Mouse (Mus musculus) ES-Bruce4 (cell line): ENCODE measurements around the gene Arsj. TPM values are rescaled to one million over a fixed set of nuclear protein-coding genes. Genes with fewer than 3 reads are reported as not detected.

Source experiments
- H3K27ac ChIP-seq: 2 replicates; pipeline ENCODE4 v1.5.1; 2012; ENCODE audit warnings: low read length, inconsistent platforms; ENCODE audit not compliant: insufficient read depth
- H3K27me3 ChIP-seq: 2 replicates; pipeline ENCODE4 v1.6.1; 2012; ENCODE audit warnings: mild to moderate bottlenecking, low read length, inconsistent platforms; ENCODE audit not compliant: control insufficient read depth, poor library complexity, insufficient read depth, severe bottlenecking
- H3K36me3 ChIP-seq: 2 replicates; pipeline ENCODE4 v1.6.1; 2012; ENCODE audit warnings: inconsistent platforms, mild to moderate bottlenecking, low read length, moderate library complexity; ENCODE audit not compliant: control insufficient read depth, poor library complexity, insufficient read depth, severe bottlenecking
- H3K4me1 ChIP-seq: one replicate; pipeline ENCODE4 v1.8.1; 2011; ENCODE audit warnings: low read length; ENCODE audit not compliant: control insufficient read depth, insufficient read depth
- H3K4me3 ChIP-seq: 2 replicates; pipeline ENCODE4 v1.5.1; 2011; ENCODE audit warnings: low read depth, mild to moderate bottlenecking, low read length
- H3K9ac ChIP-seq: 2 replicates; pipeline ENCODE4 v1.6.1; 2012; ENCODE audit warnings: low read depth, mild to moderate bottlenecking, inconsistent platforms; ENCODE audit not compliant: poor library complexity, severe bottlenecking
- H3K9me3 ChIP-seq: replicated peaks from 2 replicates; pipeline ENCODE4 v1.6.1; 2012; ENCODE audit warnings: mild to moderate bottlenecking, low read length, inconsistent platforms; ENCODE audit not compliant: control insufficient read depth, poor library complexity, insufficient read depth, severe bottlenecking
- CTCF ChIP-seq: IDR thresholded peaks from one replicate; pipeline ENCODE4 v1.8.1; 2011; ENCODE audit warnings: low read depth, low read length
- EP300 ChIP-seq: IDR thresholded peaks from 2 replicates; pipeline ENCODE4 v1.6.1; 2011; ENCODE audit warnings: low read depth, low read length; ENCODE audit not compliant: insufficient read depth
- POLR2A ChIP-seq: IDR thresholded peaks from one replicate; pipeline ENCODE4 v1.8.1; 2011; ENCODE audit warnings: low read length; ENCODE audit not compliant: insufficient read depth
- polyA plus RNA-seq: library from polyadenylated mRNA; stranded (reverse); fragments of >200 nt; gene quantifications from 2 replicates; pipeline ENCODE4 v1.2.4, GENCODE M21; 2011; ENCODE audit warnings: low read depth; ENCODE audit not compliant: missing spikeins, insufficient read depth, insufficient read length

The Arsj gene
- polyA plus RNA-seq, 1 experiment = 0.15 TPM

GRCm38 (mm10) chr3:126439331-126439730, 75.8 kb downstream of the Arsj start:
- TF ChIP-seq EP300 (no peak), POLR2A (no peak), CTCF (no peak)
- no peaks in the 10 kb centered on the region for H3K9me3 ChIP-seq
- H3K9ac ChIP-seq = no peak overlapping the region
- peaks cover 2% of the 10 kb centered on the region for H3K4me1 ChIP-seq
- H3K27ac ChIP-seq = no peak overlapping the region
- H3K36me3 ChIP-seq = no peaks in the 10 kb centered on the region
- no peaks in the 10 kb centered on the region for H3K27me3 ChIP-seq
- no peak overlapping the region for H3K4me3 ChIP-seq

DNA sequence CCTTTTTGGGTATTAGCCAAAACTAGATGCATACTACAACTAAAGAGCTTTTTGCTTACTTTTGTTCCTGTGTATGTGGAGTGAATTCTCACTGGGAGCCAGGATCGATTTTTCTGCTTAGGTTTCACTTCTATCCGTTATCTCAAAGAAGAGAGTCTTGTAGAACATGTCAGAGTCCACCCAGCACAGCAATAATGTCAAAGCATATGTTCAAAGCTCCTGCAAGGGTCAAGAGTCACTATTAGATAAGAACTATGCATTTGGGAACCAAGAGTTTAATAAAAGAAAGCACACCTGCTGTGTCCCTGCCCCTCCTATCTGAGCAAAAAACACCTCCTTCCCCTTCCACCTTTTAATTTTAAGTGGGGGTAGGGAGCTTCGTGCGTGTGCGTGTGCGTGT, 85.6 kb downstream of the Arsj start:
- TF ChIP-seq EP300 (no peak), POLR2A (no peak), CTCF (no peak)
- no peaks in the 10 kb centered on the region for H3K36me3 ChIP-seq
- H3K27ac ChIP-seq = peak overlapping the region; percentile 90
- no peak overlapping the region for H3K9ac ChIP-seq
- peaks cover 1% of the 10 kb centered on the region for H3K4me1 ChIP-seq
- peaks cover 4% of the 10 kb centered on the region; the same call in 1 of the 2 replicates for H3K9me3 ChIP-seq
- H3K4me3 ChIP-seq = no peak overlapping the region
- H3K27me3 ChIP-seq = no peaks in the 10 kb centered on the region

DNA sequence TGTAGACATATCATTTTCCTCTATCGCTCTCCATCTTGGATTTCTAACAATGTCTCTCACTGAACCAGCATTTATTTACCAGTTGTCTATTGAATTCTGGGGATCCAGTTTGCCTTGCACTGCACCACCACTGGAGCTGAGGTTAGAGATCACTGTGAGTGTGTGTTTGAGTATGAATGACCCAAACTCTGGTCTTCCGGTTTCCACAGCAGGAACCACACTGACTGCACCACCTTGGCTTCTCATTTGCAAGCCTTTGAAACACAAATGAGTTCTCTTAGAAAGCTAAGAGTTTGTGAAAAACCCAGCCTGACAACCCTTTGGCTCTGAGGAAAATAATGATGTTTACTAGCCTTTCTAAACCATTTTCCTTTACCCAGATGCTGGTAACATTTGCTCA, 86.0 kb downstream of the Arsj start:
- H3K27me3 ChIP-seq = no peaks in the 10 kb centered on the region
- H3K4me1 ChIP-seq = no peaks in the 10 kb centered on the region
- H3K9me3 ChIP-seq = peaks cover 4% of the 10 kb centered on the region; the same call in 1 of the 2 replicates
- H3K9ac ChIP-seq = no peak overlapping the region
- no peak overlapping the region for H3K4me3 ChIP-seq
- TF ChIP-seq EP300 (peak; percentile 62), POLR2A (no peak), CTCF (no peak)
- H3K27ac ChIP-seq = peak overlapping the region; percentile 90
- H3K36me3 ChIP-seq = no peaks in the 10 kb centered on the region

- no peak overlapping the region for H3K27ac ChIP-seq
- H3K9me3 ChIP-seq = no peaks in the 10 kb centered on the region
- no peaks in the 10 kb centered on the region for H3K27me3 ChIP-seq
- H3K9ac ChIP-seq = no peak overlapping the region
- no peaks in the 10 kb centered on the region for H3K36me3 ChIP-seq
- no peak overlapping the region for H3K4me3 ChIP-seq
- TF ChIP-seq POLR2A = no peak
- TF ChIP-seq EP300 = no peak
- no peak for TF ChIP-seq CTCF
- no peaks in the 10 kb centered on the region for H3K4me1 ChIP-seq
These were observed 92.5 kb downstream of the Arsj start for GRCm38 (mm10) chr3:126455787-126456482.

DNA sequence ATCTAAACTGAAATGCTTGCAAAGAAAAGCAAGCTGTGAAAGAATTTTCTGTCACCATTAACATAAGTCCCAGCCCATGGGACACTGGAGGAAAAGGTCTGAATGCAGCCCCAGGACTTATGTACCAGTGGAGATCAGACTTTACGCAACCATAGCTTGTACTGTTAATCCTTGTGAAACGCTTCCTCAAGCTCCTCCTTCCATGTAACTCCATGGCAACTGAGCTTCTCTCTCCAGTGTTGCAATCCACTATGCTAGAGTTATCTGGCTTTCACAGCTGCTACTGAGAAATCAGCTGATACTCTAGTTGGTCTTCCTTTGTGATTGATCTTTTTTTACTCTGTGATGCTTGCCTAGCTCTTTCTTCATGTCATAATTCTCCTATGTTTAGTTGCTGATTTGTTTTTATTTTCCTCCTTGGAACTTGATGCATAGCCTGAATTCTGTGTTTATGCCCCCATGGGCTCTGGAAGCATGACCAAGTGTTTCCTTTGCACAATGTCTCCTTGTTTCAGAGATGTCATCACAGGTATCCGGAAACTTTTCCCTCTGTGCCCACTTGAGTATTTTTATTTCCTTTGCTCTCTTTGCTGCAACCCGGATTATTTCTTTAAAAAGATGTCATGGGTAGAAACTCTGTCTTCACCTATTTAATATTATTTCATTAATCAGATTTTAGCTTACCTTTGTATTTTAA, 99.8 kb downstream of the Arsj start:
- Histone ChIP-seq H3K36me3 (no peaks in the 10 kb centered on the region), H3K9me3 (no peaks in the 10 kb centered on the region), H3K9ac (no peak overlapping the region), H3K4me3 (no peak overlapping the region), H3K4me1 (no peaks in the 10 kb centered on the region), H3K27me3 (no peaks in the 10 kb centered on the region), H3K27ac (no peak overlapping the region)
- TF ChIP-seq CTCF (no peak), POLR2A (no peak), EP300 (no peak)

DNA sequence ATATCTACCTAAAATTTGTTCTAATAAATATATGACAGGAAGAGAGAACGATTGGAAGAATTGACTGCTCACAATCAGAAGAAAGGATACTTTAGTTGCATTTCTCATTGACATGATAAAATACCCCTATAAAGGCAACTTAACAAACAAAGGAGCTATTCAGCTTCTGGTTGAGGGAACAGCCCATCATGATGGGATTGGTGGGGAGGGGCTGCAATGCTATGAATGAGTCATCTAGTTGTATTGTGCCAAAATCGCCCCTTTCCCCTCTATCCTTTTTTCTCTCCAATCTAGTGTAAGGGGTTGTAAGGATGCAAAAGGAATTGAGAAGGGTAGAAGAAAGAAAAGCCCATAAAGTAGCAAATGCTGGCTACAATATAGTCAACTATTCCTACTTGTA, 100.8 kb downstream of the Arsj start:
- H3K9me3 ChIP-seq = no peaks in the 10 kb centered on the region
- no peaks in the 10 kb centered on the region for H3K4me1 ChIP-seq
- no peaks in the 10 kb centered on the region for H3K36me3 ChIP-seq
- TF ChIP-seq CTCF (no peak), EP300 (no peak), POLR2A (no peak)
- H3K27me3 ChIP-seq = no peaks in the 10 kb centered on the region
- no peak overlapping the region for H3K27ac ChIP-seq
- no peak overlapping the region for H3K9ac ChIP-seq
- H3K4me3 ChIP-seq = no peak overlapping the region

Other genes starting within 250 kb of the Arsj start
- gene Camk2d, start 232.6 kb downstream of the Arsj start, polyA plus RNA-seq = 32.9 and 40.4 TPM in 2 replicates